Mouse (Mus musculus): ENCODE measurements at regions not wholly inside any gene's neighbourhood (a gene's known extent, or its start where the extent isn't known, plus 50 kb on each side); places are given as distances from the start of the nearest gene placed in this dataset.
"Not testable (repeated sequence)": the region's sequence is repeated elsewhere in the genome, so short reads cannot be mapped to it uniquely, and the experiment has no call there.

DNA sequence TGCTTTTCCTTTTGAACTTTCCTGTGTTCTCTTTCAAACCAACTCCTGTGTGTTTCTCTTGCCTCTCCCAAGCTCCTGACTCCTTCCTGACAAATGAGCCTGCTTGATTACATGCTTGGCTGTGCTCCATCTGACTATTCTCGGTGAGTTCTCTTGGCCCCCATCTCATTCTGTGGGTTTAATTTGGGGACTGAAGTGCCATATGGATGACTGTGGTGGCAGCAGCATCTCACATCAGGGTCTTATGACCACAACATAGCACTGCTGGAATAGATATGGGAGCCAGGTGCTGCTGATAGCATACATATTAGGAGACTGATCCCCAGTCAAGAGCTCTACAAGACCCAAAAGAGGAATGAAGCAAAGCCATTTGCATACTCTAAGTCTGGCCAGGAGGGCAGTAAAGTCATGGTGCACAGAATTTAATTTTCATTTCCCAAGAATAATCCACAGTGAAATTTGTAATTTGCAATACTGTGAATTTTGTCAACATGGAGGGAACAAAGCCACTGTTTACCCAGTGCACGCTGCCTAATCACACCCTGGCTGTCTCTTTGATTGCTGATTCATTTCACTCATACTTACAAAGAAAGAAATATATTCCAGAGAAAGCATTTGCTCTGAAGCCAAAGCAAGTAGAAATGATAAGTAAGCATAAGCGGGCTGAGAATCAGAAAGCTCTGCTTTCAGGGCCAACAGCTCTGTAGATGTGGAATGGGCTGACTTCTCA lies 1478.4 kb upstream of the Gm7489 start:
- CTCF ChIA-PET = no interaction called here

DNA sequence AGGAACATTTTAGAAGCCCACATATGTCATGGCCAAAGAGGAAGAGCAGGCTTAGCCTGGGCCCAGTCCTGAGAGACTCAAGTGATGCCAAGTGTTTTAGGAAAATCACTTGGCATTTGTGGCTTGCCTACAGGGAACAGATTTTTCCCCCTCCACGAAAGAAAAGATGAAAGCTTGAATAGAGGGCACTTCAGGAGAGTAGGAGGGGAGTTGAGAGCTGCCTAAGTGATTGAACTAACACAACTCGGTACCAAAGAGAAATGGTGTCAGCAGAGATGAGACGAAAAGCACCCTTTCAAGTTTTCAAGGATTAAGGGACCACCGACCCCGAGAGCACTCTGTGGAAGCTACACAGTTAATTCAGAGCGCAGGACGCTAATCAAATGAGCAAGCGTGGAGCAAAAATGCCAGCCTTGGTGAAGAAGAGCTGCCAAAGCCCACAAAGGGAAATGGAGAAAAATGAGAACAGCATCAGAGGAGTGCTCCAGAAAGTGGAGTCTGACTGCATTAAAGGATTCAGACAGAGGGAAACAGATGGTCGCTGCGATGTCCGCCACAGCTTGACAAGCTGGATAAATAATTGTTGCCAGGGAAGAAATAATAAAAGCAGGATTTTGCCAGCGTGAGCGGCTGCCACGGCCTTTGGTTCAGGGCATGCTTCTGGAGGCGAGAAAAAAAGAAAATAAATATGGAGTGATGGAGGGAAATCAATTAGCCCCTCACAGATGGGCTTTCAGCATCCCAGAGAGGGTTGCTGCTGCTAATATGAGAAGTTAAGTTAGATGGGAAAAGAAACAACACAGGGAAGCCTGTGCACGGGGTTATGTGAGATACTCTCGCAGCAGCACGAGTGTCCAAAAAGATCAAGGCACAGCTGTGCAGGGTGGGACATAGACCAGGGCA lies 1471.6 kb upstream of the Gm7489 start:
- CTCF ChIA-PET = no interaction called here

DNA sequence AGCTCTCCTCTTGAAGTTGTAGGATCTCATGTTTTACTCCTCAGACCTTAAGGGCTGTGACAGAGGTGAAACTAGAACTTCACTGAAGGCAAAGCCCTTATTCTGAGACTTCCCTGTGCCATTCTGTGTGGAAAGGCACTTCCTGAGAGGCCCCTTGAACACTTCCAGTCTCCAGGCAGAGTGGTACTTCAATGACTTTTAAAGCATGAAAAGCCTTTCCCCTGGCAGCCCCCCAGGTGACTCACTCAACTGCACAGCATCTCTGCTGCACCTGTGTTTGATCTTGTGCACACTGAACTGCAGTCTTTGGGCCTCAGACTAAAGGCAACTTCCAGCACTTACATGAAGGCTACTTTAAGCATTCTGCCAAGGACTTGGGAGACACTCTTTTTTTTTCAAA lies 1458.7 kb upstream of the Gm7489 start:
- CTCF ChIA-PET = no interaction called here

- CTCF ChIA-PET = no interaction called here
Measured at GRCm38 (mm10) chr15:52430491-52431158, 1454.1 kb upstream of the Gm7489 start.

GRCm38 (mm10) chr15:52433639-52434038 lies 1451.1 kb upstream of the Gm7489 start:
- CTCF ChIA-PET = no interaction called here

DNA sequence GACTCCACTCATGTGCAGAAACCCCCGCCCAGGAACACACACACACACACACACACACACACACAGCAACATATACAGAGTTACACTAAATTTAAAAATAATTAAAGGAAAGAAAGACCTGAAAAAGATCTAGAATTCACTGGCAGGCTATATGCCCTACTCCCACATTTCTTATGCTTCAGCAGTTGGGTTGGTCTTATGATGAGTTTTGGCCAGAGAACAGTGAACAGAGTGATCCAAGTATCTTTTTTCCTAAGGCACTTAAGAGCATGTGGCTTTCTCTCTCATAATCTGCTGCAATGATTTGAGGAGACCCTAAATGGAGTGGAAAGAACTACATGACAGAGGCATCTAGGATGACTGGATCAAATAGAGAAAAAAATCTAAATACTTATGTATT lies 1446.3 kb upstream of the Gm7489 start:
- CTCF ChIA-PET = no interaction called here

DNA sequence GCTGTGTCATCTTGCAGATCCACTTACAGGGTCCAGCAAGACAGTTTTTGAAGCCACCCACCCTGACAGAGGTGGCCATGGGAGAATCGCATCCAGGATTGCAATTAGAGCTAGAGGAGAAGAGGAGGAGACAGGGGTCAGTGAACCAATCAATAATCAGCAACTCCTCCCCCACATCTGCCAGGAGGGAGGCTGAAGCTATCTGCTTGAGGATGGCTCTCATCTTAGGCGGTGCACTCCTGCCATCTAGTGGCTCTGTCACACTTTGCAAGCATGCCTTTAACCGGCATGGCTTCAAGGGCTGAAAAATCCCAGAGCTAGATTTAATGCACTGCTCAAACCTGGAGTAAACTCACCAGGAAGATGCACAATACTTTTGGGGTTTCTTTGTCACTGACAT lies 1425.9 kb upstream of the Gm7489 start:
- CTCF ChIA-PET = no interaction called here

- CTCF ChIA-PET = no interaction called here
Measured at GRCm38 (mm10) chr15:52459315-52459714, 1425.4 kb upstream of the Gm7489 start.

- CTCF ChIA-PET = no interaction called here
Measured at GRCm38 (mm10) chr15:52464226-52465138, 1420.2 kb upstream of the Gm7489 start.

- CTCF ChIA-PET = not testable (repeated sequence)
Measured at GRCm38 (mm10) chr15:52478124-52478523, 1406.6 kb upstream of the Gm7489 start.

GRCm38 (mm10) chr15:52480834-52481233 lies 1403.9 kb upstream of the Gm7489 start:
- CTCF ChIA-PET = no interaction called here

GRCm38 (mm10) chr15:52483598-52484165 lies 1401.0 kb upstream of the Gm7489 start:
- CTCF ChIA-PET = no interaction called here

DNA sequence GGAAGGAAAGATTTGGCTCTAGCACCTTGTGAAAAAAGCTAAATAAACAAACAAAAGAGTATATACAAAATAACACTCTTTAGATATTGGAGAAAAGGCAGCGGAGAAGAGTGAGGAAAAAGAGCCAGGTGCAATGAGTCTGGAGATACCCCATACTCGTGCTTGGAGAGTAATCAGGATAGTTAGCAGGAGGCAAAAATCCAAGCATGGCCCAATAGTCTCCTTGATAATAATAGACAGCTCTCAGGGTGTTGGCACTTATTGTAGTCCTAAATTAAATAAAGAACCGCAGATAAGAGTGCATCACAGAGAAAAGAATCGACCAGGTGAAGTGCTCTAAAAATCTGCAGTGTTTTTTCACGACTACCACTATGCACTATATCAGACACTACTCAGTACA lies 1400.4 kb upstream of the Gm7489 start:
- CTCF ChIA-PET = no interaction called here

DNA sequence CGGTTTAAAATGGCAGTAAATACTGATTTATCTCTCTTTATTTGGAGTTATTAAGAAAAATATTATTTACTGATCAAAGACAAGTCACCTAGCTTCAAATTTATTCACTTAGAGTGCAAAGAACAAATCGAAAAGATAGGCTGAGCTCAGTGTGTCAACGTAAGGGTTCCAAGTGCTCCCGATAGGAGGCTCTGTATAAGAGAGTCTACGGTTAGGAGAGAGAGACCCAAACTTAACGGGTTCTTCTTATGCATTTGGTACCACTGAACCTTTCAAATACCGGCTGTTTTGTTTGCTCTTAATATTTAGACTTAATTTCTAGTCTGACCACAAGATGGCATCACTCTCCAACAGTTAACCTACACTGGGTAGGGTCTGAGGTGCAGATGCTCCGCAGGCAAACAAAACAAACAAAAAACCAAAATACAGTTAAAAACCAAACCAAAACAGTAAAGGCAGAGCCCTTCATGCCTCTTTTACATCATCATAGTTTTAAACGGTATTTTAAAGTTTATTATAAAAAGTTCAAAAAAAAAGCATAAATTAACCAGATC lies 1379.4 kb upstream of the Gm7489 start:
- CTCF ChIA-PET = no interaction called here

DNA sequence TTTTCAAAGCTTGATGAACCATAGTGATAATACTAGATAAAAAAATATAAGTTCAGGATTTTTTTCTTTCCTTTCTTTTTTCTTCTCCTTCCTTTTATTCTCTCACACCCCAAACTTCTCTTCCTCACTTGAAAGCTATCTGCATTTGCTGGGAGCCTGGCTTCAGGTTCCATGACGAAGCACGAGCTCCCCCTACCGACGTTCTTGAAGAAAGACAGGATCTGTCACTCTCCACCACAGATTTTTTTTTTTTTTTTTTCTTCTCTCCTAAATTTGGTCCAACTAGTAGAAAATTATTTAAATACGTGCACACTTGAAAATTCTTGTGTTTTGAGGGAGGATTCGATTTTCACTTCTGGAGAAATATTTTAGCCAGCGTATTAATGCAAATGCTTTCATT lies 1377.8 kb upstream of the Gm7489 start:
- CTCF ChIA-PET = no interaction called here

- CTCF ChIA-PET = no interaction called here
Measured at GRCm38 (mm10) chr15:52508609-52509008, 1376.1 kb upstream of the Gm7489 start.

GRCm38 (mm10) chr15:52510137-52510536 lies 1374.6 kb upstream of the Gm7489 start:
- CTCF ChIA-PET = no interaction called here

- CTCF ChIA-PET = no interaction called here
Measured at GRCm38 (mm10) chr15:52536594-52536993, 1348.1 kb upstream of the Gm7489 start.

DNA sequence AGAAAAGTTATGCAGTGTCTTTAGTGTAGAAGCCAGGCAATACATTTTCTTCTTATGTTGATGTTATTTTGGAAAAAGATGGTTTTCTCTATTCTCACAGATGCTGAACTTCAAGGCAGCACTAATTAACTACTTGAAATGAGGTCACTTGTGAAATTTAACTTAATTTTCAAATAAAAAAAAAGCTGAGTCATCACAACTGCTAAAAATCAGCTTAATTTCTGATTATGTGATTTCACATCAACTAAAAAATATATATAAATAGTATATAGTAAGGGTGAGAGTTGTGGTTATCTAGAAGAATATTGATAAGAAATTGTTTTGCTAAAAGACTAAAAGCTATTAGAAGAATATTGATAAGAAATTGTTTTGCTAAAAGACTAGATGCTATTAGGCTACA lies 1326.0 kb upstream of the Gm7489 start:
- CTCF ChIA-PET = no interaction called here

DNA sequence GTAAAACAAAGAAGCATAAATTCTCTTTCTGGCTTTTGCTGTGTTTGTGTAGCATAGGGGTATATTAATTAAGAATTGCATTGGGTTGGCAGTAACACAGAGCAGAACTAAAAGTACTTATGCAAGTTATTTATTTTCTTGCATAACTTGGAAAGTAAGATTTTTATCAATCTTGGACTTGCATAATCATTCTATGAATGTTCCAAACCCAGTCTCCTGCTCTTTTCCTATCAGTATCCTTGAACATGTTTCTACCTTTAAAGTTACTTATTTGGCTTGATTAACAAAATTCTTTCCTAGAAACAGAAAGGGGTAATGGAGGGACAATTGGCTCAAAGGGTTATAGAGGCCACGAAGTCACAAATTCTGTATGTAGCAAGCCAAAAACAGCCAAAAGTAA lies 1320.6 kb upstream of the Gm7489 start:
- CTCF ChIA-PET = no interaction called here

- CTCF ChIA-PET = interaction anchor here (0.6 kb wide), 1 partner anchor 82 kb away, joined by 3 read pairs; no protein-coding TSS in a partner anchor
Measured at GRCm38 (mm10) chr15:52565449-52565851, 1319.3 kb upstream of the Gm7489 start.
